ENCODE assay signal across 21 mouse cellular contexts in genomic region chr2:101997013-101997412, GRCm38 (mm10).
DNase-seq lines count a peak whose midpoint lies in the region; ATAC-seq lines count a peak whose summit lies in the region.
"Had no signal": no experiment of that assay in that cellular context is flagged by ENCODE, and none has a peak within 500 bp of the region (broad histone marks: within the 10 kb centered on the region; RNA-seq: fewer than 3 reads in every experiment).

No protein-coding gene starts in this region.

- H3K36me3 ChIP-seq in hindbrain, embryonic 11.5 days (ENCODE audit: control insufficient read depth, insufficient read depth, low read length): no peaks in the 10 kb centered on the region
- H3K36me3 ChIP-seq in hindbrain, embryonic 16.5 days (ENCODE audit: control insufficient read depth, insufficient read depth, low read length): no peaks in the 10 kb centered on the region
- no peaks in the 10 kb centered on the region for H3K36me3 ChIP-seq in forebrain, embryonic 12.5 days (replicated peaks)
- H3K36me3 ChIP-seq in hindbrain, embryonic 12.5 days: no peaks in the 10 kb centered on the region
- H3K36me3 ChIP-seq in neural tube, embryonic 14.5 days (ENCODE audit: control insufficient read depth, insufficient read depth, low read length): no peaks in the 10 kb centered on the region
- H3K36me3 ChIP-seq: limb, embryonic 13.5 days; liver, embryonic 12.5 days; neural tube, embryonic 12.5 days had no signal

- 68% methylated on average over 11 of the region's 11 CpGs for WGBS in hindbrain, embryonic 11.5 days
- WGBS in hindbrain, embryonic 16.5 days: 40% methylated on average over 11 of the region's 11 CpGs
- WGBS in forebrain, embryonic 12.5 days: 58% methylated on average over 11 of the region's 11 CpGs
- WGBS in hindbrain, embryonic 12.5 days: 55% methylated on average over 11 of the region's 11 CpGs
- WGBS in neural tube, embryonic 14.5 days: 42% methylated on average over 11 of the region's 11 CpGs

- no peak overlapping the region for H3K9ac ChIP-seq in hindbrain, embryonic 11.5 days (ENCODE audit: low read depth, low read length)
- no peak overlapping the region for H3K9ac ChIP-seq in hindbrain, embryonic 16.5 days (ENCODE audit: low read depth, low read length)
- no peak overlapping the region for H3K9ac ChIP-seq in forebrain, embryonic 12.5 days
- no peak overlapping the region for H3K9ac ChIP-seq in hindbrain, embryonic 12.5 days
- H3K9ac ChIP-seq in neural tube, embryonic 14.5 days (replicated peaks; ENCODE audit: low read depth, low read length): no peak overlapping the region
- H3K9ac ChIP-seq: limb, embryonic 13.5 days; liver, embryonic 12.5 days; neural tube, embryonic 12.5 days had no signal

- no peak for ATAC-seq in hindbrain, embryonic 11.5 days (ENCODE audit: low FRiP score)
- ATAC-seq in hindbrain, embryonic 16.5 days: no peak
- 0 out of 2 replicates have a peak, but pooled peaks have one; percentile 30 for ATAC-seq in forebrain, embryonic 12.5 days (ENCODE audit: low FRiP score)
- no peak for ATAC-seq in hindbrain, embryonic 12.5 days (ENCODE audit: low FRiP score)
- ATAC-seq in neural tube, embryonic 14.5 days (ENCODE audit: low read depth): no peak
- ATAC-seq: inflammation-experienced regulatory T-cells, adult 6 months; liver, embryonic 12.5 days had no signal

- H3K9me3 ChIP-seq in hindbrain, embryonic 11.5 days (ENCODE audit: control insufficient read depth, low read length): no peaks in the 10 kb centered on the region
- no peaks in the 10 kb centered on the region for H3K9me3 ChIP-seq in hindbrain, embryonic 16.5 days (ENCODE audit: control insufficient read depth, low read length)
- no peaks in the 10 kb centered on the region for H3K9me3 ChIP-seq in forebrain, embryonic 12.5 days
- H3K9me3 ChIP-seq in hindbrain, embryonic 12.5 days (replicated peaks): no peaks in the 10 kb centered on the region
- no peaks in the 10 kb centered on the region for H3K9me3 ChIP-seq in neural tube, embryonic 14.5 days (ENCODE audit: control insufficient read depth, low read length)
- H3K9me3 ChIP-seq: limb, embryonic 13.5 days; liver, embryonic 12.5 days; neural tube, embryonic 12.5 days had no signal

- H3K4me2 ChIP-seq in hindbrain, embryonic 11.5 days (replicated peaks; ENCODE audit: low read depth, low read length): no peak overlapping the region
- no peak overlapping the region for H3K4me2 ChIP-seq in hindbrain, embryonic 16.5 days (ENCODE audit: low read length)
- H3K4me2 ChIP-seq in forebrain, embryonic 12.5 days: no peak overlapping the region
- H3K4me2 ChIP-seq in hindbrain, embryonic 12.5 days (replicated peaks): no peak overlapping the region
- no peak overlapping the region for H3K4me2 ChIP-seq in neural tube, embryonic 14.5 days (ENCODE audit: low read depth, low read length)
- H3K4me2 ChIP-seq: limb, embryonic 13.5 days; liver, embryonic 12.5 days; neural tube, embryonic 12.5 days had no signal

- no peaks in the 10 kb centered on the region for H3K27me3 ChIP-seq in hindbrain, embryonic 11.5 days (ENCODE audit: control insufficient read depth, insufficient read depth, low read length)
- H3K27me3 ChIP-seq in hindbrain, embryonic 16.5 days (replicated peaks; ENCODE audit: control insufficient read depth, insufficient read depth, low read length): no peaks in the 10 kb centered on the region
- no peaks in the 10 kb centered on the region for H3K27me3 ChIP-seq in forebrain, embryonic 12.5 days
- no peaks in the 10 kb centered on the region for H3K27me3 ChIP-seq in hindbrain, embryonic 12.5 days
- no peaks in the 10 kb centered on the region for H3K27me3 ChIP-seq in neural tube, embryonic 14.5 days (ENCODE audit: control insufficient read depth, insufficient read depth, low read length)
- H3K27me3 ChIP-seq: limb, embryonic 13.5 days; liver, embryonic 12.5 days; neural tube, embryonic 12.5 days had no signal

- H3K4me1 ChIP-seq in hindbrain, embryonic 11.5 days (replicated peaks; ENCODE audit: control insufficient read depth, insufficient read depth, low read length): peaks cover 4% of the 10 kb centered on the region
- peaks cover 15% of the 10 kb centered on the region for H3K4me1 ChIP-seq in hindbrain, embryonic 16.5 days (ENCODE audit: control insufficient read depth, insufficient read depth, low read depth, low read length)
- H3K4me1 ChIP-seq in forebrain, embryonic 12.5 days: peaks cover 46% of the 10 kb centered on the region
- peaks cover 45% of the 10 kb centered on the region for H3K4me1 ChIP-seq in hindbrain, embryonic 12.5 days
- peaks cover 23% of the 10 kb centered on the region for H3K4me1 ChIP-seq in neural tube, embryonic 14.5 days (ENCODE audit: control insufficient read depth, insufficient read depth, low read length)

- H3K4me3 ChIP-seq in hindbrain, embryonic 11.5 days (ENCODE audit: low read depth, low read length): no peak overlapping the region
- no peak overlapping the region for H3K4me3 ChIP-seq in hindbrain, embryonic 16.5 days (ENCODE audit: low read length)
- no peak overlapping the region for H3K4me3 ChIP-seq in forebrain, embryonic 12.5 days (replicated peaks)
- H3K4me3 ChIP-seq in hindbrain, embryonic 12.5 days: no peak overlapping the region
- H3K4me3 ChIP-seq in neural tube, embryonic 14.5 days (ENCODE audit: low read depth, low read length): no peak overlapping the region
- H3K4me3 ChIP-seq: limb, embryonic 13.5 days; liver, embryonic 12.5 days; neural tube, embryonic 12.5 days had no signal

- 0 out of 2 replicates have a peak overlapping the region, but pooled peaks have one; percentile 39 for H3K27ac ChIP-seq in hindbrain, embryonic 11.5 days (ENCODE audit: low read depth, low read length)
- no peak overlapping the region for H3K27ac ChIP-seq in hindbrain, embryonic 16.5 days (ENCODE audit: low read depth, low read length)
- H3K27ac ChIP-seq in forebrain, embryonic 12.5 days: peak overlapping the region; percentile 75
- peak overlapping the region; percentile 53 for H3K27ac ChIP-seq in hindbrain, embryonic 12.5 days
- H3K27ac ChIP-seq in neural tube, embryonic 14.5 days (ENCODE audit: low read depth, low read length): 0 out of 2 replicates have a peak overlapping the region, but pooled peaks have one; percentile 7
- H3K27ac ChIP-seq: limb, embryonic 13.5 days; liver, embryonic 12.5 days; neural tube, embryonic 12.5 days had no signal

- DNase-seq in hindbrain, embryonic 11.5 days (ENCODE audit: low spot score): no peak
- DNase-seq in right cerebral cortex, postnatal 36 days (ENCODE audit: low spot score in 2 of 2): no peak
- DNase-seq in natural killer cell, adult 2 months (ENCODE audit: low spot score in 2 of 2): no peak
- DNase-seq: adrenal gland, adult 2 months; cerebellum, adult 11-12 months; cerebellum, postnatal 10 days; gastrocnemius, postnatal 36 days; kidney, adult 18-20 months; layer of hippocampus, adult 9-11 months; lung, adult 18-20 months; lung, postnatal 10 days; right cerebral cortex, adult 18-20 months; thymus, adult 2 months had no signal
